Mouse (Mus musculus): Measurements from ENCODE around the gene Upp2. TPM values are rescaled to one million over a fixed set of nuclear protein-coding genes. Genes with fewer than 3 reads are reported as not detected.

Upp2 gene
- total RNA-seq, 2 experiments from 2014 or later, result 31.9 to 35.6 TPM

GRCm38 (mm10) chr2:58832253-58832980, 265.3 kb downstream of the Upp2 start:
- DNase-seq (ENCODE audit: low spot score in 2 of 2), result no peak

- DNase-seq (ENCODE audit: low spot score in 2 of 2), result no peak
Measured at GRCm38 (mm10) chr2:58841021-58841420, 273.9 kb downstream of the Upp2 start.

GRCm38 (mm10) chr2:58842443-58842842, 275.3 kb downstream of the Upp2 start:
- no peak for DNase-seq (ENCODE audit: low spot score in 2 of 2)

Other genes starting within 250 kb of the Upp2 start
- 10 to 100 TPM; 14.5 to 17.0 TPM for gene Acvr1c, start 209.4 kb upstream of the Upp2 start, total RNA-seq (2021)
- not detected for gene Gm17409, start 97.2 kb upstream of the Upp2 start, total RNA-seq (2021)
- 10 to 100 TPM; 43.3 to 45.7 TPM for gene Acvr1, start 141 bp upstream of the Upp2 start, total RNA-seq (2021)